Mouse (Mus musculus) lung, postnatal 4 days (tissue): ENCODE measurements around the gene Tspan1.

Experiments
- DNase-seq, 2 experiments: peaks; one replicate each; pipeline ENCODE4 v3.0.0; 2021

The Tspan1 gene

DNA sequence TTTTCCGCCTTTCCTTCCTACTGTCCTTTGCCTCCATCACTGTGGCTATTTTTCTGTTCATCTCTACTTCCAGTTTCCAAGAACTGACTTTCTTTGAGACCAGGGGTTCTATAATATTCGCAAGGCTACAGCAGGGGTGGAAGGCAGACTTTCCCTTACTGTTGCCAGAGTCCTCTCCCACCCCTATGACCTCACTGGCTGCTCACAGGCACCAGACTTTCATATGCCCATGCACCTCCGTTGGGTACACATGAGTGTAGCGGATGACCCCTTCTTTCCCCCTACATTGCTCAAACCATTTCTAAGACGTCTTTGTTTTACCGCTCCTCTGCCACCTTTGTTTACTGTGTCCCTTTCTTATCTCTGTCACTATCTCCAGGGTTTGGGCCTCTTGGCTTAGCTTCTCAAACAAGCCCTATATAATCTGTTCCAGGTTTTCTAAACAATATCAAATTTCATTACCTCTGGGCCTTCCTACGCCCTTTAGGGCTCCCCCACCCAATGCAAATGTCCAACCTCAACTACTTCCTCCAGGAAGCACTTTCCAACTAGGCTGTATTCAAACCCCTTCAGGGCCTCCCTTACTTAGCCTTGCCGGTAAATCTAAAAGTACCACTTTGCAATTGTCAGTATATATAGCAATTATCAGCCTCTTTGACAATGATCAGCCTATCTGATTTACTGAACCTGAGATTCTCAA is 1.5 kb downstream of the Tspan1 start:
- DNase-seq: no peak

- DNase-seq: peak in 1 of 2 experiments; percentile 20
Measured at GRCm38 (mm10) chr4:116164759-116165554, 2.4 kb downstream of the Tspan1 start.

- no peak for DNase-seq
Measured at GRCm38 (mm10) chr4:116162142-116162541, 5.3 kb downstream of the Tspan1 start.

- no peak for DNase-seq
Measured at GRCm38 (mm10) chr4:116160769-116161168, 6.6 kb downstream of the Tspan1 start.

- DNase-seq: peak in 1 of 2 experiments; percentile 53
Measured at GRCm38 (mm10) chr4:116159912-116160311, 7.5 kb downstream of the Tspan1 start.

GRCm38 (mm10) chr4:116157882-116158281 is 9.5 kb downstream of the Tspan1 start:
- no peak for DNase-seq

DNA sequence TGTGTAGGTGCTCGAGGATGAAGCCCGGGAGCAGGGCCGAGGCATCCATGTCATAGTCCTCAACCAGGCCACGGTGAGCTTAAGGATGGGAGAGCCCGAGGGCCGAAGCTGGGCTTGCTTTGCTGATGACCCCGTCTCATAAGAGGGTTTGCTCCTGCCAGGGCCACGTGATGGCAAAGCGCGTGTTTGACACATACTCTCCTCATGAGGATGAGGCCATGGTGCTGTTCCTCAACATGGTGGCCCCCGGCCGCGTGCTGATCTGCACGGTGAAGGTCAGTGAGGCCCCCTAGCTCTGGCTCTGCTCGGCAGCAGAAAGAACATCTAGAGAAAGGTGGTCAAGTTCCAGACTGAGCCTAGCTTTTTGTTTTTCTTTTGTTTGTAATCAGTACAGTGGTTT is 14.7 kb downstream of the Tspan1 start:
- no peak for DNase-seq

DNA sequence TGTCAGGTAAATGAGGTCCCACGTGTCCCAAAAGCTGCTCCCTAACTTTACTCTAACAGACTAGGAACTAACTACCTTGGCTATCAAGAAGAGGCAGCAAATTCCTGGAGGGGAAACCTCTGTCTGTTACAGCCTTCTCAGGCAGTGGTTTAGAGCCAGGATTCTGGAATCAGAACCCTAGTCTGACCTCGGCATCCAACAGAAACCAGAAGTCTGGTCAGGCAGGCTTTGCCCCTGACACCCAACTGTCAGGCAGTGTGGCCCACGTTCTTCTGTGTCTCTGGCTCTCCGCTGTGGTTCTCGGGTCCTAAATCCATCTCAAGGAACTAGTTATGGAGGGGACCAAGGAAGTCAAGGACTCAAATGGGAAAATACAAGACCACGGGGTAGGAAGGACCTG is 16.2 kb downstream of the Tspan1 start, which contains the start of gene Lurap1:
Lurap1 (minus strand) TSS at position 101 of the 400 bp plus-strand sequence.
- no peak for DNase-seq

DNA sequence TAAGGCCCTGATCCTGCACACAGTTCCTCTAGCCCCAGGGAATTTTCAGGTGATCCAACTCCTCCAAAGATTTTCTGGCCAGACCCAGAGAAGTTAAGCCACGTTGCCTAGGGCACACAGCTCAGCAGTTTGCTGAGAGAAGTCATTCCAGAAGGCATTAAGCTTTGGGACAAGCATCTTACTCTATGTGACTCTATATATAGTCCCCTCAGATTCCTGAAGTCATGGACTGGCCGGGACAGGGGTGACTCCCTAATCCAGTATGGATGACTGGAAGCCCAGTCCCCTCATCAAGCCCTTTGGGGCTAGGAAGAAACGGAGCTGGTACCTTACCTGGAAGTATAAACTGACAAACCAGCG is 16.6 kb downstream of the Tspan1 start:
- DNase-seq: no peak

- DNase-seq: peak; percentile 80 to 86
Measured at GRCm38 (mm10) chr4:116150156-116150861, 17.1 kb downstream of the Tspan1 start.

DNA sequence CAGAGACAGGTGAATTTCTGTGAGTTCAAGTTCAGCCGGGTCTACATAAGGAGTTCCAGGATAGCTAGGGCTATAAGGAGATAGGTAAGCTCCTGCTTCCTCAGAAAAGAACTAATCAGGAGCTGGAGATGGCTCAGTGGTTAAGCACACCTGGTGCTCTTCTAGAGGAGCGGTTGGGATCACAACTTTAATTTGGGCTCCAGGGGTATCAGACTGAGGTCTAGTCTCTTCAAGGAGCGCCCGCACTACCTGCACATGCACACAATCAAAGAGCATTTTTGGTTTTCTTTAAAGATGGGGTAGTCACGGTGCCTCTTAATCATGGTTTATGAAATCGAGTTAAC is 17.6 kb downstream of the Tspan1 start:
- no peak for DNase-seq

DNA sequence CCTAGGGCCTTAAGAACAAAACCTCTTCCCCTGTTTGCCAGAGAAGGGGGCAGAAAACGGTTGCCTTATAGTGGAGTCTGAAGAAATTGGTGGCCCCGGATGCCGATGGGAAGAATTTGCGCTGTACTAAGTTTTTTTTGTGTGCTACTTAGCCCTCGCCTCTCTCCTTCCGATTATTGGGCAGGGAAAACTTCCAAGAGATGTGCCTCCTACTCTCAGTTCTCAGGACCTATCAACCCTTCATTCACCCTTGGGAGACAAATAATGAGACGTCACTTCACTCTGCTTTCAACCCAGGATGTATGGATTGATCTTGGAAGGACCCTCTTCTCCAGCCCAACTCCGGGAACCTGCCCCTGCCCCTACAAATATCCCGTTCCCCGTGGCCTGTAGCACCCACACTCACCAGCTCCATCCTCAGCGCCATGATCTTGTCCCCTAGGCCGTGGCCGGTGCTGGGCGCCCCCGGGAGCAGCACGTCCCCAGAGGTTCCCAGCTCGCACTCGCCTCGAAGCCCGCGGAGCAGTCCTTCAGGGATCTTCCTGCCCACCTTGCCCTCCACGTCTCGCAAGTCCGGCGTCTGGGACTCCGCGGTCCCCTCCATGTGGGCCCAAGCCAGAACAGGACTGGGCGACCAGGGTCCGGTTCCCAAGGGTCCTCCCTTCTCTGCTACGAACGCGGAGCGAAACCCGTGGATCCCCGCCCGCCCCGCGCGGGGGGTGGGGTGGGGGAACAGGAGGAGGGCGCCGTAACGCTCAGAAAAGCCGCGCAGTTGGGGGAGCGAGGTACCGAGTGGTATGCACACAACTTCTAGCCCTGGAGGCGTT is 23.3 kb downstream of the Tspan1 start:
- DNase-seq: peak; percentile 75

DNA sequence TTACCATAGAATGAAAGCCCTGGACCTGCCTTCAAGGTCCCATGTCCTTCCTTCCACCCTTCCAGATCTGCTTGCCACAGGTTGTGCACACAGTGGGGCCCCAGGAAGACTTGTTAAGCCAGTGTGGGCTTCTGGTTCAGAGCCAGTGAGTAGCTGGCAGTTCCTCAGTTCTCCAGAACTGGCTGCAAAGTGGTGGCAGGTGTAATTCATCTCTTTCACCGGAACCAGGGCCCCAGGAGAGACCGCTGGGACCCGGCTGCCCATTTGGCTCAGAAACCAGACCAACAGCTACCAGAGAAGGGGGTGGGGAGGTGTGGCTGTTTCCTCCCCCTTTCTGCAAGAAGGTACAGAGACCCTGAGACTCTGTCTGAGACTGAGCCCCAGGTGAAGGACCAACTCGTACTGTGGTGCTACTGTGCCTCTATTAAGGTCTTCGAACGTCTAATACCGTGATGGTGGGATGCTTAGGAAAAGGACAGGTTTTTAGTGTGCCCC is 24.0 kb downstream of the Tspan1 start:
- DNase-seq: peak; percentile 28 to 40

GRCm38 (mm10) chr4:116142269-116142668 is 25.1 kb downstream of the Tspan1 start:
- DNase-seq: no peak

- no peak for DNase-seq
Measured at GRCm38 (mm10) chr4:116141736-116142135, 25.7 kb downstream of the Tspan1 start.

GRCm38 (mm10) chr4:116140801-116141574 is 26.4 kb downstream of the Tspan1 start:
- no peak for DNase-seq

- DNase-seq: no peak
Measured at GRCm38 (mm10) chr4:116137421-116137996, 29.9 kb downstream of the Tspan1 start.

- peak in 1 of 2 experiments; percentile 31 for DNase-seq
Measured at GRCm38 (mm10) chr4:116134990-116135389, 32.4 kb downstream of the Tspan1 start.

- DNase-seq: no peak
Measured at GRCm38 (mm10) chr4:116133126-116133525, 34.3 kb downstream of the Tspan1 start.

DNA sequence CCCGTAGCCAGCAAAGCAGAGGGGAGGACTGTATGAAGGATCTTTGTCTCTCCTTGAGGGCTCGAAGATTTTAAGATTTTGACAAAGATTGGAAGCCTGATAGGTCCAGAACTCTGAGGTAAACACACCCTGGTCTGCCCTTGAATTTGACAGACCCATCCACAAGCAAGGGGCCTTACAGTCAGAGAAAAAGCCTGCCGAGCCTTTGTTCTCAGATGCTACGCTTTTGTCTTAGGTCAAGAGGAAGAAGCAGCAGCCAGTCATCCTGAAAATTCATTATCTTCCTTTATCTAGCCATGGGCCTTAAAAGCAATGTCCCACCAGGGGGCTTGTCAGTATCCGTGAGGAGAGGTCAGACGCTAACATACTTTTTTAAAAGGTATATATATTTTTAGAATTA is 39.4 kb downstream of the Tspan1 start:
- DNase-seq: no peak

- DNase-seq: no peak
Measured at GRCm38 (mm10) chr4:116125803-116126386, 41.5 kb downstream of the Tspan1 start.
